Mouse (Mus musculus): ENCODE results near the gene Iqsec2.

- TF ChIP-seq CTCF (IDR thresholded peaks at IDR 0.05; ENCODE audit: insufficient read depth, low read depth, low read length) (no peak), POLR2A (IDR thresholded peaks at IDR 0.05; ENCODE audit: insufficient read depth, low read depth, low read length) (no peak)
Observed at GRCm38 (mm10) chrX:152143941-152144741, at the start of gene Iqsec2.
